Mouse (Mus musculus): ENCODE results near the gene Pla2g4d. TPM values are rescaled to one million over a fixed set of nuclear protein-coding genes. Genes with fewer than 3 reads are reported as not detected.

The Pla2g4d gene
- 0.05 and 0.12 TPM in 2 replicates for polyA plus RNA-seq (2015; fragmentation: Nextera tagmentation; extraction: Ambion mirVana)

DNA sequence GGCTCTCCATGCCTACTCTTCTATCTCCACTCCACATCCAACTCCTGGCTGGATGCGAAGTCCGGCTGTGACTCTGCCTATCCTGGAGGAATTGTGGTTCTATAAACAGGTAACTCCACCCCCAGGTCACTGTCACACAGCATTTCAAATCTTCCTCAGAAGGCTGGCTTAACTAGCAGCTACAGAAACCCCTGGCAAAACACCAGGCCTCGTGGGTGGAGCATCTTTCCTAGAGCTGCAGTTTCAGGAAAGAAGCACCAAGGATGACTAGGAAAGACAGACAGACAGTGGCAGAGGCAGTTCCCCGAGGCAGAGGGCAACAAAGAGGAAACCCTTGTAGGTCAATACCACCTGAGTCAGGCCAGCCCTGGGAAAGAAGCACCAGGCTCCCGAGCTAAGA is at the start of gene Pla2g4d:
Pla2g4d (minus strand) TSS at position 203 of the 400 bp plus-strand sequence.
- WGBS: 68% methylated on average over 5 of the region's 5 CpGs
- Histone ChIP-seq H3K9me3 (replicated peaks) (no peaks in the 10 kb centered on the region), H3K4me1 (no peaks in the 10 kb centered on the region), H3K36me3 (no peaks in the 10 kb centered on the region), H3K4me3 (replicated peaks) (no peak within 1 kb of the TSS), H3K4me2 (no peak within 1 kb of the TSS), H3K27ac (no peak within 1 kb of the TSS), H3K27me3 (no peaks in the 10 kb centered on the region), H3K9ac (no peak within 1 kb of the TSS)
- no peak for ATAC-seq (replicated peaks; ENCODE audit: low FRiP score)

DNA sequence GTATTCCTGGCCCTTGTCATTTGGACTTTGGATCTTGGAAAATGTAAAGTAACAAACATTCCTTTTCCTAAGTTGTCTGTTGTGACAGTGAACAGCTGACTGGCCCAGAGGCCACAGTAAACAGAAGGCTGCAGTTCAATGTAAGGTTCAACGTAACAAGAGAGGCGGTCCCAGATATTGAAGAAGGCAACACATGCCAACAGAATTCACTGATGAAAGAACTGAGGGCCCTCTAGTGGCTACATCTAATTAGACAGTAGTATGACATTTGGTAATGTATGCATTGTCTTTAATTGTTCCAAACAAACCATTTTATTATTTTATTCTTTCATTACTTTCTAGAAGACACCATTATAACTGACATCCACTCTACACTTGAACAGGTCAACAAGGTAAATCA is 48.9 kb upstream of the Pla2g4d start:
- no peaks in the 10 kb centered on the region for H3K4me1 ChIP-seq
- peaks cover 84% of the 10 kb centered on the region for H3K36me3 ChIP-seq
- 62% methylated on average over 2 of the region's 2 CpGs for WGBS
- H3K9me3 ChIP-seq (replicated peaks): no peaks in the 10 kb centered on the region
- H3K9ac ChIP-seq: no peak overlapping the region
- H3K27me3 ChIP-seq: no peaks in the 10 kb centered on the region
- no peak overlapping the region for H3K27ac ChIP-seq
- no peak overlapping the region for H3K4me2 ChIP-seq
- ATAC-seq (replicated peaks; ENCODE audit: low FRiP score): no peak
- H3K4me3 ChIP-seq (replicated peaks): no peak overlapping the region

GRCm38 (mm10) chr2:120331575-120331974 is 42.6 kb upstream of the Pla2g4d start:
- Histone ChIP-seq H3K27ac (no peak overlapping the region), H3K9ac (no peak overlapping the region), H3K4me2 (no peak overlapping the region), H3K36me3 (peaks cover 73% of the 10 kb centered on the region), H3K9me3 (replicated peaks) (no peaks in the 10 kb centered on the region), H3K4me1 (no peaks in the 10 kb centered on the region), H3K27me3 (no peaks in the 10 kb centered on the region), H3K4me3 (replicated peaks) (no peak overlapping the region)
- WGBS: 91% methylated on average over 4 of the region's 4 CpGs
- ATAC-seq (replicated peaks; ENCODE audit: low FRiP score): no peak

DNA sequence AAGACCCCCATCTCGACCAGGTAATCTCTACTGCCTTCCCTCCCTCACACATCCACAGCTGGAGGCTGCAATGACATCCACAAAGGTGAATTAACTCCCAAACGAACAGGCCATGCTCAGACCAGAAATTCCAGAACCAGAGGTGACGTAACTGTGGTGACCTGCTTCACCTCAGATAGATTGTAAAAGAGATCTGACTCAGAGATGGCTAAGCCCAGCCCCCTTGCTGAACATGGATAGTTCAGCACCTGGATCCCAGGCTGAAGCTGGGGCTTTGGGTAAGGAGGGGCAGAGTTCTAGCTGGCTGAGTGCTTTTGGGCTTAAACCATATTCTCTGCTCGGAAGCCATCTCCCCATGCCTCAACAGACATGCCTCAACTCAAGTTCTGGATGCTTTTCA is 26.1 kb upstream of the Pla2g4d start:
- peaks cover 35% of the 10 kb centered on the region for H3K36me3 ChIP-seq
- H3K9ac ChIP-seq: no peak overlapping the region
- no peak overlapping the region for H3K4me2 ChIP-seq
- no peak overlapping the region for H3K27ac ChIP-seq
- no peak for ATAC-seq (replicated peaks; ENCODE audit: low FRiP score)
- H3K4me3 ChIP-seq (replicated peaks): no peak overlapping the region
- H3K4me1 ChIP-seq: no peaks in the 10 kb centered on the region
- 62% methylated on average over 4 of the region's 4 CpGs for WGBS
- H3K27me3 ChIP-seq: no peaks in the 10 kb centered on the region
- no peaks in the 10 kb centered on the region for H3K9me3 ChIP-seq (replicated peaks)

- no peaks in the 10 kb centered on the region for H3K27me3 ChIP-seq
- H3K27ac ChIP-seq: no peak overlapping the region
- WGBS: 62% methylated on average over 4 of the region's 4 CpGs
- no peak overlapping the region for H3K4me3 ChIP-seq (replicated peaks)
- H3K9ac ChIP-seq: no peak overlapping the region
- peaks cover 35% of the 10 kb centered on the region for H3K36me3 ChIP-seq
- H3K9me3 ChIP-seq (replicated peaks): no peaks in the 10 kb centered on the region
- ATAC-seq (replicated peaks; ENCODE audit: low FRiP score): no peak
- H3K4me2 ChIP-seq: no peak overlapping the region
- H3K4me1 ChIP-seq: no peaks in the 10 kb centered on the region
Observed at GRCm38 (mm10) chr2:120314487-120314886, 25.5 kb upstream of the Pla2g4d start.

DNA sequence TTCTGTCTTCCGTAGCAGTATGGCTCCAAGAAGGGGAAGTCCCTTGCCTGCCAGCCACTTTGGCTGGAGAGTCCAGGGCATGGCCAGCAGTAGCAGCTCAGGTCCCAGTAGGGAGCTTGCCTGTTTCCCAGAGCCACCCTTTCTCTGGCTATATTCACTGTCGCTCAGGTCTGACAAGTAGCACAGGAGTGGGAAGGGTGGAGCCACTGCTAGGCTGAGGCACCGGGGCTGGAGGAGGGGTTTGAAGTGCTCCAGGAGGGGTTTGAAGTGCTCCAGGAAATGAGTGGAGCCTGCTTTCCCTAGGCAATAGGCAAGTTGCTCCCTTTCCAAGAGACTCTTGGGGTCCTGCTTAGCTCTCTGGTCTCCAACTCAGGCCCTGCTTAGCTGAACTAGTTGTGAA is 25.0 kb upstream of the Pla2g4d start, which contains the start of gene Pla2g4f:
Pla2g4f (minus strand) TSS at position 190 of the 400 bp plus-strand sequence.
- Histone ChIP-seq H3K27ac (no peak within 1 kb of the TSS), H3K4me2 (no peak within 1 kb of the TSS), H3K36me3 (peaks cover 30% of the 10 kb centered on the region), H3K27me3 (no peaks in the 10 kb centered on the region), H3K4me3 (replicated peaks) (no peak within 1 kb of the TSS), H3K9ac (no peak within 1 kb of the TSS), H3K4me1 (no peaks in the 10 kb centered on the region), H3K9me3 (replicated peaks) (no peaks in the 10 kb centered on the region)
- WGBS: 47% methylated on average over 3 of the region's 3 CpGs
- no peak for ATAC-seq (replicated peaks; ENCODE audit: low FRiP score)

- ATAC-seq (replicated peaks; ENCODE audit: low FRiP score): no peak
- H3K4me1 ChIP-seq: no peaks in the 10 kb centered on the region
- 74% methylated on average over 7 of the region's 7 CpGs for WGBS
- no peaks in the 10 kb centered on the region for H3K27me3 ChIP-seq
- no peak overlapping the region for H3K4me3 ChIP-seq (replicated peaks)
- H3K27ac ChIP-seq: no peak overlapping the region
- H3K9me3 ChIP-seq (replicated peaks): no peaks in the 10 kb centered on the region
- no peak overlapping the region for H3K4me2 ChIP-seq
- H3K36me3 ChIP-seq: peaks cover 14% of the 10 kb centered on the region
- H3K9ac ChIP-seq: no peak overlapping the region
Observed at GRCm38 (mm10) chr2:120312276-120312825, 23.4 kb upstream of the Pla2g4d start.

DNA sequence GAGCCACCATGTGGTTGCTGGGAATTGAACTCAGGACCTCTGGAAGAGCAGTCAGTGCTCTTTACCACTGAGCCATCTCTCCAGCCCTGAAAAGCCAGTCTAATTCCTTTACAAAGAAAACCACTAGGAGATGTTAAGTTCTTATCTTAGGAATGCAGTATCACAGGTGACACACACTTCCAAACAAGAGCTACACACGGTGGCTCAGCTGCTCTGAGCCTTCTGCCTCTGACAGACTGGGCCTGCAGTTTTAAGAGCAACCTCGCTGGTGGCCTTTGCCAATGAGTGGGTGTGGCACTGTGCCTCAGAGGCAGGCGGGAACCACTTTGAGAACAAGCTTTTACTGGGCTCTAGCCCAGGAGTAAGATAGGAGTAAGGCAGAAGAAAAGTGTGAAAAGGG is 15.1 kb upstream of the Pla2g4d start:
- Histone ChIP-seq H3K27ac (no peak overlapping the region), H3K36me3 (no peaks in the 10 kb centered on the region), H3K4me2 (no peak overlapping the region), H3K4me1 (no peaks in the 10 kb centered on the region), H3K9me3 (replicated peaks) (no peaks in the 10 kb centered on the region), H3K27me3 (no peaks in the 10 kb centered on the region), H3K9ac (no peak overlapping the region), H3K4me3 (replicated peaks) (no peak overlapping the region)
- no peak for ATAC-seq (replicated peaks; ENCODE audit: low FRiP score)
- 19% methylated on average over 3 of the region's 3 CpGs for WGBS

DNA sequence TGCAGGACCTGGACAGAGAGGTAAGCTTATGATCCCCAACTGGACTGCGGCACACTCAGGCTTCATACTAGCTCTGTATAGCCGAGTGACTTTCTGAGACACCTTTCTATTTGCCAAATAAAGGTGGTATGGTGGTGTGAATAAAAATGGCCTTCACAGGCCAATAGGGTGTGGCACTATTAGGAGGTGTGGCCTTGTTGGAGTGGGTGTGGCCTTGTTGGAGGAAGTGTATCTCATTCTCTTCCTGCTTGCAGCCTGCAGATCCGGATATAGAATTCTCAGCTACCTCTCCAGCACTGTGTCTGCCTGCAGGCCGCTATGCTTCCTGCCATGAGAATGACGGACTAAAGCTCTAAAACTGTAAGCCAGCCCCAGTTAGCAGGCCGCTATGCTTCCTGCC is 12.1 kb upstream of the Pla2g4d start:
- Histone ChIP-seq H3K4me3 (replicated peaks) (no peak overlapping the region), H3K9ac (no peak overlapping the region), H3K9me3 (replicated peaks) (no peaks in the 10 kb centered on the region), H3K27me3 (no peaks in the 10 kb centered on the region), H3K27ac (no peak overlapping the region), H3K4me1 (no peaks in the 10 kb centered on the region), H3K36me3 (no peaks in the 10 kb centered on the region), H3K4me2 (no peak overlapping the region)
- no peak for ATAC-seq (replicated peaks; ENCODE audit: low FRiP score)
- 94% methylated on average over 6 of the region's 6 CpGs for WGBS

DNA sequence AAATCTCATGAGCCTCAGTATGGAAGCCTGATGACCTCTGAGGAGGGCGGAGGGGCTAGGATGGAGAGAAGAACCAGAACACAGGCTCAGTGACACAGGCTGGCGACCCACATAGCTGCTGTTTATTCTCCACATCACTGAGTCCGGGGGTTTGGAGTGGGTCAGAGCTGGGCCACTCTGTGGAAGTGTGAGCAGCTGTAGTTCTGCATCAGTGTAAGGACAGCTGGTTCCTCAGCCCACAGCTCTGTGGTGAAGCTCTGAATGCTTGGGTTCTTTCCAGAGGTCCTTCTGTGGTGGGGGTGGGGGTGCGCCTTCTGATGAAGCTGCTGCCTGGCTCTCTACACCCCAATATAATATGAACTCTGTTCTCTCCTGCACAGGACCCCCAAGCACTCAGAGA is 10.9 kb upstream of the Pla2g4d start:
- H3K4me2 ChIP-seq: no peak overlapping the region
- H3K4me3 ChIP-seq (replicated peaks): no peak overlapping the region
- no peaks in the 10 kb centered on the region for H3K9me3 ChIP-seq (replicated peaks)
- no peak overlapping the region for H3K9ac ChIP-seq
- 71% methylated on average over 4 of the region's 4 CpGs for WGBS
- H3K27ac ChIP-seq: no peak overlapping the region
- H3K4me1 ChIP-seq: no peaks in the 10 kb centered on the region
- H3K27me3 ChIP-seq: no peaks in the 10 kb centered on the region
- no peak for ATAC-seq (replicated peaks; ENCODE audit: low FRiP score)
- no peaks in the 10 kb centered on the region for H3K36me3 ChIP-seq

GRCm38 (mm10) chr2:120296160-120296559 is 7.2 kb upstream of the Pla2g4d start:
- H3K9ac ChIP-seq: no peak overlapping the region
- no peaks in the 10 kb centered on the region for H3K27me3 ChIP-seq
- no peak overlapping the region for H3K4me3 ChIP-seq (replicated peaks)
- H3K4me1 ChIP-seq: no peaks in the 10 kb centered on the region
- 9% methylated on average over 2 of the region's 2 CpGs for WGBS
- no peak overlapping the region for H3K4me2 ChIP-seq
- no peaks in the 10 kb centered on the region for H3K36me3 ChIP-seq
- H3K9me3 ChIP-seq (replicated peaks): no peaks in the 10 kb centered on the region
- no peak overlapping the region for H3K27ac ChIP-seq
- no peak for ATAC-seq (replicated peaks; ENCODE audit: low FRiP score)

- no peak for ATAC-seq (replicated peaks; ENCODE audit: low FRiP score)
- Histone ChIP-seq H3K9me3 (replicated peaks) (no peaks in the 10 kb centered on the region), H3K27me3 (no peaks in the 10 kb centered on the region), H3K4me3 (replicated peaks) (no peak overlapping the region), H3K9ac (no peak overlapping the region), H3K4me2 (no peak overlapping the region), H3K36me3 (no peaks in the 10 kb centered on the region), H3K27ac (no peak overlapping the region), H3K4me1 (no peaks in the 10 kb centered on the region)
- WGBS: 87% methylated on average over 8 of the region's 9 CpGs
Observed at GRCm38 (mm10) chr2:120291471-120292078, 2.6 kb upstream of the Pla2g4d start.

DNA sequence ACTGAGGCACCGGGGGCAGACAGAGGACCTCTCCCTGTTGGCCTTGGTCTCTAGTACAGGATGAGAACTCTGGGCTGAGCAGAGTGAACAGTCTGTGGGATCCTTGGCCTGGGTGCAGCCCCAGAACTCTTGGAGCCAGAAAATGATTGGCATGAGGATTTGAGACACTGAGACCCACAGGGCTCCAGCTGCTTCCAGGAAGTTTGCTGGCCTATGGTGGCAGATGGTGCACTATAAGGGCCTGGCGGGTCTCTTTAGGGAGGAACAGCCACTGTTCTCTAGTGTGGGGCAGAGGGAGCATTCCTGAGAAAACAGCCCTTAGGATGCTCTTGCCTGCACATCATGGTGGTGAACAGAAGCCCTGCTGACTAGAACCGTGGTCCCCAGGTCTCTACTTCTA is 596 bp downstream of the Pla2g4d start:
- no peak for ATAC-seq (replicated peaks; ENCODE audit: low FRiP score)
- Histone ChIP-seq H3K9me3 (replicated peaks) (no peaks in the 10 kb centered on the region), H3K27me3 (no peaks in the 10 kb centered on the region), H3K4me1 (no peaks in the 10 kb centered on the region), H3K4me2 (no peak overlapping the region), H3K36me3 (no peaks in the 10 kb centered on the region), H3K4me3 (replicated peaks) (no peak overlapping the region), H3K9ac (no peak overlapping the region), H3K27ac (no peak overlapping the region)
- WGBS: 88% methylated on average over 3 of the region's 3 CpGs

All from kidney, embryonic 15.5 days (tissue).